Mouse (Mus musculus): ENCODE measurements around the gene Hist1h4b.
A peak's percentile ranks its signal among the peaks of the same experiment; 100 is the strongest.
"Not testable (repeated sequence)": the region's sequence is repeated elsewhere in the genome, so short reads cannot be mapped to it uniquely, and the experiment has no call there.

Gene Hist1h4b

GRCm38 (mm10) chr13:23756790-23757189 lies at the start of gene Hist1h4b:
Gene Hist1h4b, plus strand, starts transcription at chr13:23757013.
- Histone ChIP-seq H3K36me3 (ENCODE audit: control insufficient read depth, insufficient read depth, low read length, poor library complexity, severe bottlenecking) (no peaks in the 10 kb centered on the region), H3K27me3 (ENCODE audit: control insufficient read depth, insufficient read depth, low read length, poor library complexity, severe bottlenecking) (no peaks in the 10 kb centered on the region)
- peak; percentile 95 for DNase-seq (ENCODE audit: low read depth, low spot score)

GRCm38 (mm10) chr13:23708041-23708440 lies 48.8 kb upstream of the Hist1h4b start:
- no peaks in the 10 kb centered on the region for H3K36me3 ChIP-seq (ENCODE audit: control insufficient read depth, insufficient read depth, low read length, poor library complexity, severe bottlenecking)
- DNase-seq (ENCODE audit: low read depth, low spot score): no peak
- H3K27me3 ChIP-seq (ENCODE audit: control insufficient read depth, insufficient read depth, low read length, poor library complexity, severe bottlenecking): no peaks in the 10 kb centered on the region

GRCm38 (mm10) chr13:23708654-23709053 lies 48.2 kb upstream of the Hist1h4b start:
- no peak for DNase-seq (ENCODE audit: low read depth, low spot score)
- Histone ChIP-seq H3K36me3 (ENCODE audit: control insufficient read depth, insufficient read depth, low read length, poor library complexity, severe bottlenecking) (no peaks in the 10 kb centered on the region), H3K27me3 (ENCODE audit: control insufficient read depth, insufficient read depth, low read length, poor library complexity, severe bottlenecking) (no peaks in the 10 kb centered on the region)

- Histone ChIP-seq H3K27me3 (ENCODE audit: control insufficient read depth, insufficient read depth, low read length, poor library complexity, severe bottlenecking) (no peaks in the 10 kb centered on the region), H3K36me3 (ENCODE audit: control insufficient read depth, insufficient read depth, low read length, poor library complexity, severe bottlenecking) (no peaks in the 10 kb centered on the region)
- no peak for DNase-seq (ENCODE audit: low read depth, low spot score)
Observed at GRCm38 (mm10) chr13:23709714-23710373, 47.0 kb upstream of the Hist1h4b start.

GRCm38 (mm10) chr13:23710374-23711089 lies 46.3 kb upstream of the Hist1h4b start, which contains the start of gene Hfe:
Gene Hfe, minus strand, starts transcription at chr13:23710854.
- H3K27me3 ChIP-seq (ENCODE audit: control insufficient read depth, insufficient read depth, low read length, poor library complexity, severe bottlenecking): no peaks in the 10 kb centered on the region
- peak; percentile 71 for DNase-seq (ENCODE audit: low read depth, low spot score)
- no peaks in the 10 kb centered on the region for H3K36me3 ChIP-seq (ENCODE audit: control insufficient read depth, insufficient read depth, low read length, poor library complexity, severe bottlenecking)

- DNase-seq (ENCODE audit: low read depth, low spot score): no peak
- Histone ChIP-seq H3K27me3 (ENCODE audit: control insufficient read depth, insufficient read depth, low read length, poor library complexity, severe bottlenecking) (no peaks in the 10 kb centered on the region), H3K36me3 (ENCODE audit: control insufficient read depth, insufficient read depth, low read length, poor library complexity, severe bottlenecking) (no peaks in the 10 kb centered on the region)
Observed at GRCm38 (mm10) chr13:23716261-23717042, 40.4 kb upstream of the Hist1h4b start.

GRCm38 (mm10) chr13:23717176-23717575 lies 39.6 kb upstream of the Hist1h4b start:
- no peak for DNase-seq (ENCODE audit: low read depth, low spot score)
- no peaks in the 10 kb centered on the region for H3K27me3 ChIP-seq (ENCODE audit: control insufficient read depth, insufficient read depth, low read length, poor library complexity, severe bottlenecking)
- no peaks in the 10 kb centered on the region for H3K36me3 ChIP-seq (ENCODE audit: control insufficient read depth, insufficient read depth, low read length, poor library complexity, severe bottlenecking)

- not testable (repeated sequence) for DNase-seq (ENCODE audit: low read depth, low spot score); H3K27me3 ChIP-seq (ENCODE audit: control insufficient read depth, insufficient read depth, low read length, poor library complexity, severe bottlenecking); H3K36me3 ChIP-seq (ENCODE audit: control insufficient read depth, insufficient read depth, low read length, poor library complexity, severe bottlenecking)
Observed at GRCm38 (mm10) chr13:23717593-23718245, 39.1 kb upstream of the Hist1h4b start.

GRCm38 (mm10) chr13:23724239-23724638 lies 32.6 kb upstream of the Hist1h4b start:
- Histone ChIP-seq H3K27me3 (ENCODE audit: control insufficient read depth, insufficient read depth, low read length, poor library complexity, severe bottlenecking) (no peaks in the 10 kb centered on the region), H3K36me3 (ENCODE audit: control insufficient read depth, insufficient read depth, low read length, poor library complexity, severe bottlenecking) (no peaks in the 10 kb centered on the region)
- DNase-seq (ENCODE audit: low read depth, low spot score): no peak

GRCm38 (mm10) chr13:23725213-23725612 lies 31.6 kb upstream of the Hist1h4b start:
- DNase-seq (ENCODE audit: low read depth, low spot score): no peak
- no peaks in the 10 kb centered on the region for H3K27me3 ChIP-seq (ENCODE audit: control insufficient read depth, insufficient read depth, low read length, poor library complexity, severe bottlenecking)
- no peaks in the 10 kb centered on the region for H3K36me3 ChIP-seq (ENCODE audit: control insufficient read depth, insufficient read depth, low read length, poor library complexity, severe bottlenecking)

- Histone ChIP-seq H3K36me3 (ENCODE audit: control insufficient read depth, insufficient read depth, low read length, poor library complexity, severe bottlenecking) (no peaks in the 10 kb centered on the region), H3K27me3 (ENCODE audit: control insufficient read depth, insufficient read depth, low read length, poor library complexity, severe bottlenecking) (no peaks in the 10 kb centered on the region)
- DNase-seq (ENCODE audit: low read depth, low spot score): no peak
Observed at GRCm38 (mm10) chr13:23728472-23729191, 28.2 kb upstream of the Hist1h4b start.

GRCm38 (mm10) chr13:23729192-23729525 lies 27.7 kb upstream of the Hist1h4b start:
- no peaks in the 10 kb centered on the region for H3K36me3 ChIP-seq (ENCODE audit: control insufficient read depth, insufficient read depth, low read length, poor library complexity, severe bottlenecking)
- no peaks in the 10 kb centered on the region for H3K27me3 ChIP-seq (ENCODE audit: control insufficient read depth, insufficient read depth, low read length, poor library complexity, severe bottlenecking)
- no peak for DNase-seq (ENCODE audit: low read depth, low spot score)

GRCm38 (mm10) chr13:23729706-23730105 lies 27.1 kb upstream of the Hist1h4b start:
- no peak for DNase-seq (ENCODE audit: low read depth, low spot score)

GRCm38 (mm10) chr13:23730479-23730878 lies 26.3 kb upstream of the Hist1h4b start:
- DNase-seq (ENCODE audit: low read depth, low spot score): no peak
- Histone ChIP-seq H3K36me3 (ENCODE audit: control insufficient read depth, insufficient read depth, low read length, poor library complexity, severe bottlenecking) (no peaks in the 10 kb centered on the region), H3K27me3 (ENCODE audit: control insufficient read depth, insufficient read depth, low read length, poor library complexity, severe bottlenecking) (no peaks in the 10 kb centered on the region)

More at GRCm38 (mm10) chr13:23729706-23730105, 27.1 kb upstream of the Hist1h4b start:
- Histone ChIP-seq H3K36me3 (ENCODE audit: control insufficient read depth, insufficient read depth, low read length, poor library complexity, severe bottlenecking) (no peaks in the 10 kb centered on the region), H3K27me3 (ENCODE audit: control insufficient read depth, insufficient read depth, low read length, poor library complexity, severe bottlenecking) (no peaks in the 10 kb centered on the region)
